Mouse (Mus musculus) MEL (cell line): ENCODE measurements around the gene 1700010B08Rik. TPM values are rescaled to one million over a fixed set of nuclear protein-coding genes. Genes with fewer than 3 reads are reported as not detected.
"Not testable (repeated sequence)": the region's sequence is repeated elsewhere in the genome, so short reads cannot be mapped to it uniquely, and the experiment has no call there.

Source experiments
- DNase-seq: peaks from one replicate; pipeline ENCODE4 v3.0.0; 2011; ENCODE audit warnings: low read depth, low spot score
- H3K27ac ChIP-seq: 2 replicates; pipeline ENCODE4 v1.5.1; 2012; ENCODE audit warnings: low read depth, mild to moderate bottlenecking, control low read depth, low read length, moderate library complexity; ENCODE audit not compliant: control insufficient read depth
- H3K27me3 ChIP-seq, 2 experiments: fragments of 150-350 bp in 1 of 2; sonication (generic) in 1 of 2; 2 replicates each; pipeline ENCODE4 v1.6.1; 2012; ENCODE audit warnings: low read length in 2 of 2, mild to moderate bottlenecking in 2 of 2, improper control_type of control experiment in 1 of 2, moderate library complexity in 1 of 2; ENCODE audit not compliant: insufficient read depth in 2 of 2, control insufficient read depth in 1 of 2
- H3K36me3 ChIP-seq, 2 experiments: 2 replicates each; pipeline ENCODE4 v1.6.1; 2012 to 2014; ENCODE audit warnings: low read length in 2 of 2, improper control_type of control experiment in 1 of 2, inconsistent platforms in 1 of 2, mild to moderate bottlenecking in 1 of 2; ENCODE audit not compliant: insufficient read depth in 2 of 2, control insufficient read depth in 1 of 2
- H3K4me1 ChIP-seq, 2 experiments: fragments of 150-350 bp in 1 of 2; sonication (generic) in 1 of 2; 2 replicates each; pipeline ENCODE4 v1.6.1; 2012; ENCODE audit warnings: low read length in 2 of 2, improper control_type of control experiment in 1 of 2, mild to moderate bottlenecking in 1 of 2; ENCODE audit not compliant: insufficient read depth in 2 of 2, control insufficient read depth in 1 of 2
- H3K4me3 ChIP-seq, 2 experiments: fragments of 150-350 bp in 1 of 2; sonication (generic) in 1 of 2; 2 replicates each; pipeline ENCODE4 v1.5.1; 2012; ENCODE audit warnings: low read depth in 2 of 2, low read length in 2 of 2, mild to moderate bottlenecking in 2 of 2, moderate library complexity in 2 of 2, control low read depth in 1 of 2, improper control_type of control experiment in 1 of 2; ENCODE audit not compliant: control insufficient read depth in 1 of 2, insufficient read depth in 1 of 2
- H3K79me2 ChIP-seq: 2 replicates; pipeline ENCODE4 v1.6.1; 2012; ENCODE audit warnings: mild to moderate bottlenecking, low read length, moderate library complexity; ENCODE audit not compliant: control insufficient read depth, poor library complexity, insufficient read depth
- H3K9ac ChIP-seq: 2 replicates; pipeline ENCODE4 v1.6.1; 2012; ENCODE audit warnings: low read depth, mild to moderate bottlenecking, control low read depth, low read length, moderate library complexity; ENCODE audit not compliant: control insufficient read depth, poor library complexity, severe bottlenecking
- H3K9me3 ChIP-seq: fragments of 150-350 bp; sonication (generic); replicated peaks from 2 replicates; pipeline ENCODE4 v1.6.1; 2012; ENCODE audit warnings: mild to moderate bottlenecking, low read length, improper control_type of control experiment, moderate library complexity; ENCODE audit not compliant: insufficient read depth
- BHLHE40 ChIP-seq: IDR thresholded peaks from 2 replicates; pipeline ENCODE4 v1.6.1; 2012; ENCODE audit warnings: low read depth, mild to moderate bottlenecking, inconsistent platforms, low read length, improper control_type of control experiment, borderline replicate concordance
- CHD2 ChIP-seq: IDR thresholded peaks from 2 replicates; pipeline ENCODE4 v1.6.1; 2011; ENCODE audit warnings: low read length, improper control_type of control experiment
- CTCF ChIP-seq, 3 experiments: IDR thresholded peaks in 2 of 3; conservative IDR thresholded peaks in 1 of 3; 2 replicates each; pipeline ENCODE4 v1.5.1; 2011 to 2012; ENCODE audit warnings: low read length in 3 of 3, low read depth in 2 of 3, mild to moderate bottlenecking in 2 of 3, improper control_type of control experiment in 1 of 3, inconsistent platforms in 1 of 3, mixed read lengths in 1 of 3, moderate library complexity in 1 of 3; ENCODE audit not compliant: control insufficient read depth in 1 of 3, insufficient read depth in 1 of 3, poor library complexity in 1 of 3, severe bottlenecking in 1 of 3
- ELF1 ChIP-seq: IDR thresholded peaks from 2 replicates; pipeline ENCODE4 v1.6.1; 2014; ENCODE audit warnings: low read depth, mild to moderate bottlenecking, inconsistent platforms, low read length, improper control_type of control experiment, moderate library complexity
- EP300 ChIP-seq, 2 experiments: IDR thresholded peaks; 2 replicates each; pipeline ENCODE4 v1.6.1; 2011; ENCODE audit warnings: improper control_type of control experiment in 2 of 2, low read length in 2 of 2, low read depth in 1 of 2, mild to moderate bottlenecking in 1 of 2
- ETS1 ChIP-seq: IDR thresholded peaks from 2 replicates; pipeline ENCODE4 v1.6.1; 2012; ENCODE audit warnings: low read depth, mild to moderate bottlenecking, inconsistent platforms, low read length, improper control_type of control experiment, moderate library complexity
- KAT2A ChIP-seq: conservative IDR thresholded peaks from 2 replicates; pipeline ENCODE4 v1.6.1; 2012; ENCODE audit warnings: low read depth, low read length, improper control_type of control experiment, inconsistent platforms
- MAX ChIP-seq: IDR thresholded peaks from 2 replicates; pipeline ENCODE4 v1.6.1; 2011; ENCODE audit warnings: low read length, improper control_type of control experiment
- MEF2A ChIP-seq: IDR thresholded peaks from 2 replicates; pipeline ENCODE4 v1.6.1; 2014; ENCODE audit warnings: low read depth, mild to moderate bottlenecking, inconsistent platforms, low read length, improper control_type of control experiment; ENCODE audit not compliant: poor library complexity, insufficient replicate concordance, severe bottlenecking; ENCODE audit errors: extremely low read depth
- MXI1 ChIP-seq: IDR thresholded peaks from 2 replicates; pipeline ENCODE4 v1.6.1; 2011; ENCODE audit warnings: mild to moderate bottlenecking, low read depth, low read length, improper control_type of control experiment
- MYC ChIP-seq: IDR thresholded peaks from 2 replicates; pipeline ENCODE4 v1.6.1; 2011; ENCODE audit warnings: low read depth, mild to moderate bottlenecking, low read length, improper control_type of control experiment, moderate library complexity
- POLR2AphosphoS2 ChIP-seq: IDR thresholded peaks from 2 replicates; pipeline ENCODE4 v1.6.1; 2011; ENCODE audit warnings: low read length, improper control_type of control experiment
- POLR2AphosphoS5 ChIP-seq: IDR thresholded peaks from 2 replicates; pipeline ENCODE4 v1.6.1; 2012; ENCODE audit warnings: low read depth, borderline replicate concordance, mild to moderate bottlenecking, inconsistent platforms, low read length, moderate library complexity, mixed read lengths
- RAD21 ChIP-seq: IDR thresholded peaks from 2 replicates; pipeline ENCODE4 v1.6.1; 2011; ENCODE audit warnings: mild to moderate bottlenecking, low read depth, low read length, improper control_type of control experiment
- SIN3A ChIP-seq: IDR thresholded peaks from 2 replicates; pipeline ENCODE4 v1.6.1; 2012; ENCODE audit warnings: low read length, improper control_type of control experiment, inconsistent platforms
- TAL1 ChIP-seq: IDR thresholded peaks from 2 replicates; pipeline ENCODE4 v1.6.1; 2012; ENCODE audit warnings: mild to moderate bottlenecking, inconsistent platforms, low read length, moderate library complexity, mixed read lengths
- TCF12 ChIP-seq: IDR thresholded peaks from 2 replicates; pipeline ENCODE4 v1.6.1; 2014; ENCODE audit warnings: low read depth, mild to moderate bottlenecking, inconsistent platforms, low read length, improper control_type of control experiment, moderate library complexity
- USF1 ChIP-seq: IDR thresholded peaks from 2 replicates; pipeline ENCODE4 v1.6.1; 2014; ENCODE audit warnings: low read depth, mild to moderate bottlenecking, inconsistent platforms, low read length, improper control_type of control experiment, moderate library complexity
- USF2 ChIP-seq, 2 experiments: IDR thresholded peaks; 2 replicates each; pipeline ENCODE4 v1.6.1; 2011 to 2012; ENCODE audit warnings: improper control_type of control experiment in 2 of 2, low read length in 2 of 2, borderline replicate concordance in 1 of 2, inconsistent platforms in 1 of 2, low read depth in 1 of 2, mild to moderate bottlenecking in 1 of 2; ENCODE audit not compliant: insufficient read depth in 1 of 2
- ZC3H11A ChIP-seq: IDR thresholded peaks from 2 replicates; pipeline ENCODE4 v1.6.1; 2012; ENCODE audit warnings: low read depth, mild to moderate bottlenecking, inconsistent platforms, low read length, improper control_type of control experiment
- ZKSCAN1 ChIP-seq: IDR thresholded peaks from 2 replicates; pipeline ENCODE4 v1.6.1; 2012; ENCODE audit warnings: low read depth, mild to moderate bottlenecking, inconsistent platforms, low read length, improper control_type of control experiment, moderate library complexity
- polyA plus RNA-seq, 2 experiments: library from polyadenylated mRNA; stranded (reverse) in 1 of 2; unstranded in 1 of 2; fragments of >175 nt in 1 of 2; fragments of >200 nt in 1 of 2; gene quantifications; 2 replicates each; pipeline versions ENCODE4 v1.2.1 to v1.2.4; 2012; ENCODE audit warnings: low replicate concordance in 2 of 2, low read depth in 1 of 2; ENCODE audit not compliant: insufficient read length in 2 of 2, insufficient read depth in 1 of 2, missing spikeins in 1 of 2
- total RNA-seq: library from RNA; depleted of rRNA; stranded (reverse); fragments of 300-350 nt; gene quantifications from 2 replicates; pipeline ENCODE4 v1.2.3, GENCODE M21; 2012

The 1700010B08Rik gene
- total and polyA plus RNA-seq, 3 experiments = not detected

DNA sequence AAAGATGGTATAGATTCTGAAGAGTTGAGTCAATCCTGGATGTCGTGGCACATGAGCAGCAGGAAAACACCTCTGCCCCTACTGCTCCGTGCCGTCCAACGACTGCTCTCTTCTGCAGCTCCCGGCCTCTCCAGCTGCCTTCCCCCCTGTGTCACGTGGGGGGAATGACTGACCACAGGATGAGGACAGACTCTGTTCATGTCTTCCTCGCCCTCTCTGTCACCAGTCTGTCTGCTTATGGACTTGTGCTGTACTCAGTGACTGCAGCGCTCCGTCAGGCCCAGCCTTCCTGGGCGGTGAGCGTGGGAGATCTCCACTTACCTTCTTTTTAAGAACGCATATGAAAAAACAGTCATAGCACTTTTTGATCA is 16.4 kb upstream of the 1700010B08Rik start:
- TF ChIP-seq ETS1 (no peak), MYC (no peak), BHLHE40 (no peak), ELF1 (no peak), TAL1 (no peak), MXI1 (no peak), CHD2 (no peak), KAT2A (no peak), TCF12 (no peak), POLR2AphosphoS5 (no peak), CTCF (IDR thresholded peaks at IDR 0.05 in 2 of 3, conservative IDR thresholded peaks at IDR 0.05 in 1 of 3; ENCODE audit: control insufficient read depth in 1 of 3, insufficient read depth in 1 of 3, low read depth in 2 of 3, low read length in 3 of 3, poor library complexity in 1 of 3, severe bottlenecking in 1 of 3) (no peak), MAX (no peak), USF2 (IDR thresholded peaks at IDR 0.05; ENCODE audit: borderline replicate concordance in 1 of 2, insufficient read depth in 1 of 2, low read depth in 1 of 2, low read length in 2 of 2) (no peak), ZC3H11A (no peak), ZKSCAN1 (no peak), EP300 (IDR thresholded peaks at IDR 0.05; ENCODE audit: low read depth in 1 of 2, low read length in 2 of 2) (no peak)
- Histone ChIP-seq H3K9ac (no peak overlapping the region), H3K36me3 (peaks cover 0 to 8% of the 10 kb centered on the region in 2 experiments; a peak in 2 of 4 replicates), H3K27me3 (no peaks in the 10 kb centered on the region), H3K9me3 (no peaks in the 10 kb centered on the region), H3K27ac (no peak overlapping the region), H3K4me3 (no peak overlapping the region), H3K4me1 (no peaks in the 10 kb centered on the region), H3K79me2 (no peaks in the 10 kb centered on the region)
- no peak for DNase-seq

DNA sequence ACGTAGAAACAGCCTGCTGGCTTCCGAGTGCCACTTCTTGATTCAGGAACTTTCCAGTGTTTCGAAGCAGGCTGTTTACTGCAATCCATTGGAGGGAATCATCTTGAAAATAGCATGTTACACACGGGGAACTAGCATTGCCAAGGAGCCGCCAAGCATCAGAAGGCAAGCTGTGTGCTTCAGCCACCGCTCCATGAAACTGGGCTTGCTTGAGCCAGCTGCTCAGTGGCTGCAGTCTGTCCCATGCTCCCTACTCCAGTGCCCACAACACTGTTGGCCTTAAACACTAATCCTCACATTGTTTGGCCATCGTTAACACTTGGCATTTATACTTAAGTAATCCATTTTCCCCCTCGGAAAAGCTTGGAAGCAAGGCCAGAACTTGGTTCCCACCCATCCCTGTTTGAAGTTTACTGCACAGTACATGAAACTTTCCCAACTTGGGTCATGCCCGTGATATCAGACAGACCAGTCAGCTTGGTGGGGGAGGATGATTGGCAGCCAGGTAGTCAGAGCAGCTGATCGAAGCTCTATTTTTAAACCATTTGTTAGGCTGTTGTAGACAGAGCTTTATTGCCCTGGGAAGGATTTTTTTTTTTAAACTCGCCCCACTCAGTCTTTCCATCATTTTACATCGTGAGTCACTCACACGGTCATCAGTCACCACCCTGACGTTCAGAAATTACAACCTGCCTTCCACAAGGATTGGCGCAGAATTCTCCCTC is 13.2 kb upstream of the 1700010B08Rik start:
- Histone ChIP-seq H3K9me3 (no peaks in the 10 kb centered on the region), H3K36me3 (peaks cover 0 to 6% of the 10 kb centered on the region in 2 experiments; a peak in 1 of 4 replicates), H3K27ac (no peak overlapping the region), H3K9ac (no peak overlapping the region), H3K27me3 (no peaks in the 10 kb centered on the region), H3K4me1 (no peaks in the 10 kb centered on the region), H3K4me3 (no peak overlapping the region), H3K79me2 (no peaks in the 10 kb centered on the region)
- DNase-seq = no peak
- TF ChIP-seq USF1 (no peak), POLR2AphosphoS2 (no peak), MXI1 (no peak), KAT2A (no peak), TAL1 (no peak), SIN3A (no peak), RAD21 (no peak), MEF2A (no peak)

DNA sequence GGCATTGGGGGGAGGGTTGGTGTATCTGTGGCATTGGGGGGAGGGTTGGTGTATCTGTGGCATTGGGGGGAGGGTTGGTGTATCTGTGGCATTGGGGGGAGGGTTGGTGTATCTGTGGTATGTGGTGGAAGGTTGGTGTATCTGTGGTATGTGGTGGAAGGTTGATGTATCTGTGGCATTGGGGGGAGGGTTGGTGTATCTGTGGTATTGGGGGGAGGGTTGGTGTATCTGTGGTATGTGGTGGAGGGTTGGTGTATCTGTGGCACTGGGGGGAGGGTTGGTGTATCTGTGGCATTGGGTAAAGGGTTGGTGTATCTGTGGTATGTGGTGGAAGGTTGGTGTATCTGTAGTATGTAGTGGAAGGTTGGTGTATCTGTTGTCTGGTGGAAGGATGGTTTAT is 11.6 kb upstream of the 1700010B08Rik start:
- H3K36me3 ChIP-seq, H3K27me3 ChIP-seq, H3K9me3 ChIP-seq, H3K9ac ChIP-seq, H3K27ac ChIP-seq, H3K4me3 ChIP-seq, H3K79me2 ChIP-seq, H3K4me1 ChIP-seq: not testable (repeated sequence)
- peak; percentile 15 for DNase-seq
